Mouse (Mus musculus) limb, embryonic 13.5 days (tissue): ENCODE data around the gene Ddx49. TPM values are rescaled to one million over a fixed set of nuclear protein-coding genes. Genes with fewer than 3 reads are reported as not detected.

Experiments used
- ATAC-seq: fragments of 200-750 bp; cut with Nextera tagmentation; 2 replicates; pipeline ENCODE4 v1.8.0; 2017; ENCODE audit warnings: low read depth, moderate number of reproducible peaks, moderate TSS enrichment; ENCODE audit not compliant: low FRiP score
- H3K27ac ChIP-seq: fragments of 300-500 bp; sonication (generic); 2 replicates; pipeline ENCODE4 v1.5.1; 2015; ENCODE audit warnings: inconsistent platforms, mild to moderate bottlenecking, moderate library complexity
- H3K27me3 ChIP-seq: fragments of 300-500 bp; sonication (generic); 2 replicates; pipeline ENCODE4 v1.6.1; 2015; ENCODE audit warnings: mild to moderate bottlenecking, inconsistent platforms
- H3K36me3 ChIP-seq: fragments of 300-500 bp; sonication (generic); 2 replicates; pipeline ENCODE4 v1.6.1; 2015; ENCODE audit warnings: inconsistent platforms, mild to moderate bottlenecking, moderate library complexity
- H3K4me1 ChIP-seq: fragments of 300-500 bp; sonication (generic); 2 replicates; pipeline ENCODE4 v1.6.1; 2015; ENCODE audit warnings: inconsistent platforms
- H3K4me2 ChIP-seq: fragments of 300-500 bp; sonication (generic); replicated peaks from 2 replicates; pipeline ENCODE4 v1.6.1; 2015; ENCODE audit warnings: inconsistent platforms, mild to moderate bottlenecking, moderate library complexity
- H3K4me3 ChIP-seq: fragments of 300-500 bp; sonication (generic); 2 replicates; pipeline ENCODE4 v1.5.1; 2015; ENCODE audit warnings: moderate library complexity, mild to moderate bottlenecking, inconsistent platforms
- H3K9ac ChIP-seq: fragments of 300-500 bp; sonication (generic); 2 replicates; pipeline ENCODE4 v1.6.1; 2015; ENCODE audit warnings: mild to moderate bottlenecking, inconsistent platforms
- H3K9me3 ChIP-seq: fragments of 300-500 bp; sonication (generic); 2 replicates; pipeline ENCODE4 v1.6.1; 2016; ENCODE audit warnings: inconsistent platforms
- WGBS: fragments of 180-500 bp; shearing (Covaris S2); methylation state at CpG from one replicate; pipeline ENCODE4 v1.1.7; 2015; 5-methylcytosine and 5-hydroxymethylcytosine counted together
- polyA plus RNA-seq: library from polyadenylated mRNA; unstranded; fragments of >200 nt; fragmentation: Nextera tagmentation; extraction: Ambion mirVana; gene quantifications from 2 replicates; pipeline ENCODE4 v1.2.1, GENCODE M21; 2015

Ddx49 gene
- polyA plus RNA-seq, 1 experiment from 2014 or later, result 55.8 TPM

GRCm38 (mm10) chr8:70315624-70316510 lies 13.6 kb upstream of the Ddx49 start, which contains the start of gene Cers1:
TSS of gene Cers1 (plus strand) at chr8:70315775.
- H3K36me3 ChIP-seq, result peaks cover 46% of the 10 kb centered on the region
- peaks cover 31% of the 10 kb centered on the region for H3K4me1 ChIP-seq
- 1% methylated on average over 66 of the region's 66 CpGs for WGBS
- H3K27ac ChIP-seq, result peak within 1 kb of the TSS; percentile 84; the same call in 1 of the 2 replicates
- peak; percentile 73 for ATAC-seq
- H3K4me3 ChIP-seq, result peak within 1 kb of the TSS; percentile 67
- H3K4me2 ChIP-seq, result peak within 1 kb of the TSS; percentile 80
- H3K27me3 ChIP-seq, result no peaks in the 10 kb centered on the region
- no peaks in the 10 kb centered on the region for H3K9me3 ChIP-seq
- H3K9ac ChIP-seq, result peak within 1 kb of the TSS; percentile 77

DNA sequence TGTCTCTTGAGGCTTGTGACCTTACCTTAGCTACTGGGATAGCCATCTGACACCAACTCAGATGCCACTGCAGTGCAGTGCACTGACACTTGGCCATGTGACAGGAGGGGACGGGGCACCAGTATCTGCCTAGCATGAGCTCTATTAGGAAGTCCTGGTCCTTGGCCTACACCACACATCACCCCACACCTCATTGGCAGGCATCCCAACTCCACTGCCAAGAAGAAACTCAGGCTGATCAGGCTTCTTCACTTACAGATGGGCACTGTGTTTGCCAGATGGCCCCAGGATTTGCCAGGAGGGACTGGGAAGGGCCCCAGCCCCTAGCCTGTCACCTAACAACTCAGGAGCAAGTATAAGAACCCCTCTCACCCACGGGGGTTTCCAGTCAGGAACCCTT lies 11.1 kb upstream of the Ddx49 start:
- H3K36me3 ChIP-seq, result peaks cover 51% of the 10 kb centered on the region
- no peak overlapping the region for H3K4me2 ChIP-seq
- H3K9ac ChIP-seq, result no peak overlapping the region
- no peak for ATAC-seq
- peaks cover 31% of the 10 kb centered on the region for H3K4me1 ChIP-seq
- no peaks in the 10 kb centered on the region for H3K9me3 ChIP-seq
- no peaks in the 10 kb centered on the region for H3K27me3 ChIP-seq
- WGBS, result 98% methylated on average over 2 of the region's 2 CpGs
- H3K4me3 ChIP-seq, result no peak overlapping the region
- no peak overlapping the region for H3K27ac ChIP-seq

DNA sequence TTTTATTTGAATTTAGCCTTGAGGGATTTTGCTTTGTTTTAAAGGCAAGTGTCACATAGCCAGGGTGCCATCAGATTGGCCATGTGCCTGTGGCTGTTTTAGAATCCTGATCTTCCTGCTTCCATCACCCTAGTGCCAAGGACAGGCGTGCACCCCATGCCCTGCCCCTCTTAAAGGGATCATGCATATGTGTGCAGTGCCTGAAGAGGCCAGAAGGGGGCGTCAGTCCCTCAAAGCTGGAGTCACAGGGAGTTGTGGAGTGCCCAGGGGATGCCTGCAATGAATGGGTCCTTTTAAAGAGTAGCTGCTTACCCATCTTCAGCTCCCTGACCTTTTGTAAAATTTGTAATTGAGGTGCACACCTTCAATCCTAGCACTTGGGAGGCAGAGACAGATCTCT lies 7.0 kb upstream of the Ddx49 start:
- Histone ChIP-seq H3K4me3 (no peak overlapping the region), H3K9ac (no peak overlapping the region), H3K9me3 (no peaks in the 10 kb centered on the region), H3K27me3 (no peaks in the 10 kb centered on the region), H3K27ac (no peak overlapping the region), H3K4me2 (no peak overlapping the region), H3K36me3 (peaks cover 89% of the 10 kb centered on the region), H3K4me1 (peaks cover 4% of the 10 kb centered on the region; the same call in 1 of the 2 replicates)
- no peak for ATAC-seq
- WGBS, result 37% methylated on average over 2 of the region's 2 CpGs

- peaks cover 28% of the 10 kb centered on the region for H3K4me1 ChIP-seq
- 4% methylated on average over 16 of the region's 16 CpGs for WGBS
- H3K27ac ChIP-seq, result no peak overlapping the region
- H3K9me3 ChIP-seq, result no peaks in the 10 kb centered on the region
- no peaks in the 10 kb centered on the region for H3K27me3 ChIP-seq
- H3K4me3 ChIP-seq, result peak overlapping the region; percentile 68
- H3K9ac ChIP-seq, result peak overlapping the region; percentile 82
- peaks cover 61% of the 10 kb centered on the region for H3K36me3 ChIP-seq
- H3K4me2 ChIP-seq, result peak overlapping the region; percentile 94
- ATAC-seq, result 0 out of 2 replicates have a peak, but pooled peaks have one; percentile 20
These were observed 612 bp upstream of the Ddx49 start for GRCm38 (mm10) chr8:70302901-70303300.

DNA sequence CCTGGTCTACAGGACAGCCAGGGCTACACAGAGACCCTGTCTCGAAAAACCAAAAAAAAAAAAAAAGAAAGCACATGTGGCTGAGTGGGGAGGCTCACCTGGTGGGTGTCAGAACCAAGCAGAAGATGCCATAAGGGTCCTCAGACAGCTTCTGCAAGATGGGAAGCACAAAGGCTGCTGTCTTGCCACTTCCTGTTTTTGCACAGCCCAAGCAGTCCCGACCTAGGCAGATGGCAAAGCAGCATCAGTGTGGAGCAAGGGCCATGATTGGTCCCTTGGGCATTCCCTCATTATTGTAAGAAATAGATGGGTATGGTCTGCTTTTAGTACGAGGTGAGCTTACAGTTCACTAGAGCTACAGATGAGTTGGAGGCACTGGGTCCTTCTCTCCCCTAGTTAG lies 1.4 kb downstream of the Ddx49 start:
- 81% methylated on average over 3 of the region's 3 CpGs for WGBS

GRCm38 (mm10) chr8:70293988-70294405 lies 8.3 kb downstream of the Ddx49 start:
- no peak for ATAC-seq
- peaks cover 94% of the 10 kb centered on the region for H3K36me3 ChIP-seq
- H3K4me2 ChIP-seq, result no peak overlapping the region
- H3K4me3 ChIP-seq, result no peak overlapping the region
- 61% methylated on average over 5 of the region's 5 CpGs for WGBS
- no peak overlapping the region for H3K27ac ChIP-seq
- no peaks in the 10 kb centered on the region for H3K27me3 ChIP-seq
- H3K9ac ChIP-seq, result no peak overlapping the region
- H3K4me1 ChIP-seq, result no peaks in the 10 kb centered on the region
- H3K9me3 ChIP-seq, result no peaks in the 10 kb centered on the region

More for the DNA sequence above, 1.4 kb downstream of the Ddx49 start:
- H3K27me3 ChIP-seq, result no peaks in the 10 kb centered on the region
- H3K4me2 ChIP-seq, result peak overlapping the region; percentile 94
- H3K27ac ChIP-seq, result no peak overlapping the region
- peak overlapping the region; percentile 68; the same call in 1 of the 2 replicates for H3K4me3 ChIP-seq
- no peak overlapping the region for H3K9ac ChIP-seq
- no peak for ATAC-seq
- no peaks in the 10 kb centered on the region for H3K9me3 ChIP-seq
- H3K4me1 ChIP-seq, result peaks cover 28% of the 10 kb centered on the region
- peaks cover 64% of the 10 kb centered on the region for H3K36me3 ChIP-seq

DNA sequence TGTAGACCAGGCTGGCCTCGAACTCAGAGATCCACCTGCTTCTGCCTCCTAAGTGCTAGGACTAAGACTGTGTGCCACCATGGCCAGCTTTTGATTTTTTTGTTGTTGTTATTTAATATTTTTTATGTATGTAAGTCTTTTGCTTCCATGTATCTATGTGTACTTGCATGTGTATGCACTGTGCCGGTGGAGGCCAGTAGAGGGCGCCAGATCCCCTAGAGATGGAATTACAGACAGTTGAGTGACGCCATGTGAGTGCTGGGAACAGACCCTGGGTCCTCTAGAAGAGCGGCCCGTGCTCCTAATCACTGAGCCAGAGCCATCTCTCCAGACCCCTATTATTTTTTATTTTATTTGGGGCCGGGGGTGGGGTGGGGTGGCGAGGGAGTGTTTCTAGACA lies 15.6 kb downstream of the Ddx49 start:
- Histone ChIP-seq H3K4me3 (no peak overlapping the region), H3K4me2 (no peak overlapping the region), H3K27ac (no peak overlapping the region), H3K27me3 (no peaks in the 10 kb centered on the region), H3K9ac (no peak overlapping the region), H3K9me3 (peaks cover 4% of the 10 kb centered on the region; the same call in 1 of the 2 replicates), H3K4me1 (peaks cover 18% of the 10 kb centered on the region), H3K36me3 (peaks cover 71% of the 10 kb centered on the region)
- 92% methylated on average over 8 of the region's 8 CpGs for WGBS
- ATAC-seq, result no peak

- WGBS, result 96% methylated on average over 15 of the region's 15 CpGs
- peaks cover 57% of the 10 kb centered on the region for H3K36me3 ChIP-seq
- peaks cover 18% of the 10 kb centered on the region for H3K4me1 ChIP-seq
- H3K27me3 ChIP-seq, result no peaks in the 10 kb centered on the region
- H3K9me3 ChIP-seq, result peaks cover 4% of the 10 kb centered on the region; the same call in 1 of the 2 replicates
- ATAC-seq, result no peak
- no peak overlapping the region for H3K4me2 ChIP-seq
- no peak overlapping the region for H3K9ac ChIP-seq
- no peak overlapping the region; the same call in 1 of the 2 replicates for H3K4me3 ChIP-seq
- H3K27ac ChIP-seq, result no peak overlapping the region
These were observed 17.0 kb downstream of the Ddx49 start for GRCm38 (mm10) chr8:70285304-70285703.

GRCm38 (mm10) chr8:70284421-70284820 lies 17.9 kb downstream of the Ddx49 start:
- H3K9me3 ChIP-seq, result peaks cover 4% of the 10 kb centered on the region; the same call in 1 of the 2 replicates
- H3K4me1 ChIP-seq, result peaks cover 18% of the 10 kb centered on the region
- H3K27ac ChIP-seq, result no peak overlapping the region
- ATAC-seq, result no peak
- peak overlapping the region; percentile 39; the same call in 1 of the 2 replicates for H3K9ac ChIP-seq
- H3K4me3 ChIP-seq, result peak overlapping the region; percentile 71
- peaks cover 49% of the 10 kb centered on the region for H3K36me3 ChIP-seq
- H3K4me2 ChIP-seq, result peak overlapping the region; percentile 83
- WGBS, result 89% methylated on average over 5 of the region's 5 CpGs
- no peaks in the 10 kb centered on the region for H3K27me3 ChIP-seq

GRCm38 (mm10) chr8:70283136-70284077 lies 18.9 kb downstream of the Ddx49 start:
- Histone ChIP-seq H3K36me3 (peaks cover 39% of the 10 kb centered on the region), H3K9me3 (peaks cover 4% of the 10 kb centered on the region; the same call in 1 of the 2 replicates), H3K9ac (peak overlapping the region; percentile 95), H3K4me1 (peaks cover 18% of the 10 kb centered on the region), H3K27ac (peak overlapping the region; percentile 72), H3K4me3 (peak overlapping the region; percentile 71), H3K4me2 (peak overlapping the region; percentile 83), H3K27me3 (no peaks in the 10 kb centered on the region)
- WGBS, result under 1% methylated on average over 53 of the region's 55 CpGs
- ATAC-seq, result peak; percentile 66

- H3K4me1 ChIP-seq, result peaks cover 23% of the 10 kb centered on the region
- under 1% methylated on average over 36 of the region's 36 CpGs for WGBS
These were observed 19.6 kb downstream of the Ddx49 start, which contains the start of gene Homer3 for GRCm38 (mm10) chr8:70282603-70283135. TSS of gene Homer3 (plus strand) at chr8:70282827.

More at GRCm38 (mm10) chr8:70282603-70283135, 19.6 kb downstream of the Ddx49 start, which contains the start of gene Homer3:
- Histone ChIP-seq H3K36me3 (peaks cover 32% of the 10 kb centered on the region), H3K4me2 (peak within 1 kb of the TSS; percentile 83), H3K27ac (peak within 1 kb of the TSS; percentile 72), H3K9me3 (peaks cover 4% of the 10 kb centered on the region; the same call in 1 of the 2 replicates), H3K9ac (peak within 1 kb of the TSS; percentile 95), H3K27me3 (no peaks in the 10 kb centered on the region), H3K4me3 (peak within 1 kb of the TSS; percentile 71)
- ATAC-seq, result peak; percentile 89
